Mouse (Mus musculus) kidney, postnatal 36 days (tissue): ENCODE measurements around the gene Dynlt1f.
A peak's percentile ranks its signal among the peaks of the same experiment; 100 is the strongest.
"Not testable (repeated sequence)": the region's sequence is repeated elsewhere in the genome, so short reads cannot be mapped to it uniquely, and the experiment has no call there.

ENCODE experiments used
- DNase-seq, 2 experiments: peaks; one replicate each; pipeline ENCODE4 v3.0.0; 2021 to 2022; ENCODE audit warnings: mixed read lengths in 2 of 2

Dynlt1f gene

GRCm38 (mm10) chr17:6660589-6660988 lies 4.9 kb upstream of the Dynlt1f start:
- not testable (repeated sequence) for DNase-seq

- not testable (repeated sequence) for DNase-seq
Measured at GRCm38 (mm10) chr17:6658801-6659200, 3.1 kb upstream of the Dynlt1f start, which contains the start of gene Sytl3. Gene Sytl3 (plus strand): TSS chr17:6659093.

GRCm38 (mm10) chr17:6656471-6656870 lies 771 bp upstream of the Dynlt1f start:
- DNase-seq, result not testable (repeated sequence)

GRCm38 (mm10) chr17:6655087-6655511 lies 601 bp downstream of the Dynlt1f start:
- DNase-seq, result peak; percentile 58 to 71

GRCm38 (mm10) chr17:6653341-6653946 lies 2.3 kb downstream of the Dynlt1f start:
- DNase-seq, result not testable (repeated sequence)

GRCm38 (mm10) chr17:6650904-6651565 lies 4.7 kb downstream of the Dynlt1f start:
- DNase-seq, result not testable (repeated sequence)

DNA sequence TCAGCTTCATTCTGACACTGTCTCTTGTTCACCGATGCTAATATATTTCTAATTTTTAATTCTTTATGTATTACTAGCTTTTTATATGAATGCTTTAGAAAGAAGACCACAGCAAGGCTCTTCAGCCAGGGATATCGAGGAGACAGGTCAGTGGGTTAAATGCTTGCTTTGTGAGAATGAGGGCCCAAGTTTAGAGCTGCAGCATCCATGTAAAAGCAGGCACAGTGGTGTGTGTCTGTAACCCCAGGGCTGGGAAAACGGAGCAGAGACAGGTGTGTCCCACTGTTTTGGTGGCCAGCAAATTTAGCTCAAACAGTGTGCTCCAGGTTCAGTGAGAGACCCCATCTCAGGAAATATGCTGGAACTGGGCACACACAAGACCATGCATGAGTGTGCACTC lies 8.2 kb downstream of the Dynlt1f start:
- DNase-seq, result not testable (repeated sequence)

- not testable (repeated sequence) for DNase-seq
Measured at GRCm38 (mm10) chr17:6646841-6647240, 8.9 kb downstream of the Dynlt1f start.

DNA sequence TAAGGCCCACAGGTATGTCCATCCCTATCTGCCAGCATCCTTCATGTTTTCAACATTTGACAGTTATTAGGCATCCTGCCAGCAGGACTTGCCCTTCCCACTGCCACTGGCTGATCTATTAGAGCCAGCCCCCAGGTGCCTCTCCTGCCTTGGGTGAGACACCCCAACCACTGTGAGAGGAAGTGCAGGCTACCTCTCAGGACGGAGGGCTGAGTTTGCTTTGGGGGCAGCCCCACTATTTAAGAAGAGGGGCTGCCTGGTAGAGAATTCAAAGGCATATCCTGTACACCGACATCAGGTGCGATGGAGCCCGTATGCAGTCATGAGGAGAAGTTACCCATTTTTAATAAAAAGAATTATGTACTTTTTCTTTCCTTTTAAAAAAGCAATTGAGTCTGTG lies 10.0 kb downstream of the Dynlt1f start:
- DNase-seq, result not testable (repeated sequence)

DNA sequence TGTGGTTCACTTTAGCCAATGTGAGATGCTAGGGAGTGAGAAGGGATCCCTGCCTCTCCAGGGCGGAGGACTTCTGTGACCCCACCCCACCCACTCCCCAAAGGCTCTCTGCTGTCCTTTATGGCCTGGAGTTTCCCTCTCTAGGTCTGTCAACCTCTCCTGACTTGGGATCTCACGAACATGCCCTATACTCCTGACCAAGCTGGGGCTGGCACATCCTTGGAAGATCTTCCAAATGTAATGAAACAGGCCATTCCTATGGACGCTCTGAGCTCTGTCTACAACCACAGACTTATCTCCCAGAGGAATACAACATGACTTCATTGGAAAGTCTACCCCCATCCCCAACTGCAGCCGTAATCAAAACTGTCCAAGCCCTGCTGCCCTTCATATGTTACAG lies 11.0 kb downstream of the Dynlt1f start:
- DNase-seq, result not testable (repeated sequence)

GRCm38 (mm10) chr17:6644210-6644609 lies 11.5 kb downstream of the Dynlt1f start:
- DNase-seq, result not testable (repeated sequence)

DNA sequence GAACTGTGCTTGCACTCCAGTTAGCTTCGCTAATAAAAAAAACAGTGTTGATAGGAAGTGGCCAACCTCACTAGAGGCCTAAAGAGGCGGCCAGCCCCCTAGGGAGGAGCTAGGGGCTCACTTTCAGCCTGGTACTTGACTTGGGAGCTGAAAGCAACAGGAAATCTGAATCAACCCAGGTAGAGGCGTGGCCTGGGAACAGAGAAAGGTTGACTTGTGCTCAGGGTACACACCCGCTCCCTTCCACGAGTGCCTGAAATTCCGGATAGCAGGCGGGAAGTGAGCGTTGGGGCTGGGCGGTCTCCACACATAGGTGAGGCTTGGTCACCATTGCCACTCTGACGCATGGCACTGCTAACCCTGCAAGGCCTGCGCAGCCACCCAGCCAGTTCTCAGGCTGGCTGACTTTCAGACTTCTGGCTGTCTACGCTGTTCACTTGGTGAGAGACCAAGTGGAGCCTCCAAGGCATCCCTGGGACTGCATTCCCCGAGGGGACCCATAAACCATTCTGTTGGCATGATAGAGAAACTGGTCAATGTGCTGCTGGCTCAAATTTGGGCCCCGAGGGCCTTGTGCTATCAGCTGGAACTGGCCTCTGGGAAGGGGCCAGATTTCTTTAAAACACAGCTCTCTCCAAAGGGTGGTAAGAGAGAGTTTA lies 14.8 kb downstream of the Dynlt1f start:
- not testable (repeated sequence) for DNase-seq

DNA sequence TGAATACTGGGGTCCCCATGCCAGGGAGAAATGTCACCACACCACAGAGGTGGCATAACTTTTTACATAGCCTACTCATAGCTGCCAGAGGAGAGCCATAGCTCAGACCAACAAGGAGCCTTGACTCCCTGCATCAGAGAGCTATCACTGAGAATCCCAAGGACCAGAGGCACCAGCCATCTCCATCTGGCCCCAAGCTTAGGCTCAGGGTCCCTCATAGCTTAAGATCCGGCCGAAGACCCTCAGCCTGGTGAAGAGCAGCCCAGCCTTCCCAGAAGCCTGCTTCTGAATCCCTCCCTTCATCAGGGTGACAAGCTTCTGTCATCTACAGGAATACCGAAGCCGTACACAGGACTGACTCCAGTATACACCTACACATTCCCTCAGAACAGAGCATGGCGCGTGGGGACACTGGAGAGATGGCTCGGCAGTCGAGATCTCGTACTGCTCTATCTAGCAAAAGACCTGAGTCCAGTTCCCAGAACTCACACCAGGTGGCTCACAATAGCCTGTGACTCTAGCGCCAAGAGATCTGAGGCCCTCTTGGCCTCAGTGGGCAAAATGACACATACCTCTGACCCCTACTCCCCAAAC lies 15.6 kb downstream of the Dynlt1f start:
- DNase-seq, result not testable (repeated sequence)

DNA sequence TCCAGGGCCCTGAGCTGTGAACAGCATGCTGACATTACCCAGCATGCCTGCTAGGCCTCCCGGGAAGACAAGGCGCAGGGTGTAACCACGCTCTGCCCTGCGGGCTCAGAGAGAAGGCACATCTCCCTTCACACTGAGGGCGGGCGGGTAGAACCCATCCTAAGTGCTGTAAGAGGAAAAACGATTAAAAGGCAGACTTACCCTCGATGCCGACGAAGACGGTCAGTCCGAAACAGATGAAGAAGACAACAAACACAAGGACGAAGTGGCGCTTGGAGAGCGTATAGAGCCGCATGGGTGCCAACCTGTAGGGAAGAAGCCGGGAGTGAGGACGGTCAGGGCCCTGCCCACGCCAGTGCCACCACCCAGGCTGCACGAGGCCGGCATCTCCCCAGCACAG lies 16.2 kb downstream of the Dynlt1f start:
- DNase-seq, result not testable (repeated sequence)

DNA sequence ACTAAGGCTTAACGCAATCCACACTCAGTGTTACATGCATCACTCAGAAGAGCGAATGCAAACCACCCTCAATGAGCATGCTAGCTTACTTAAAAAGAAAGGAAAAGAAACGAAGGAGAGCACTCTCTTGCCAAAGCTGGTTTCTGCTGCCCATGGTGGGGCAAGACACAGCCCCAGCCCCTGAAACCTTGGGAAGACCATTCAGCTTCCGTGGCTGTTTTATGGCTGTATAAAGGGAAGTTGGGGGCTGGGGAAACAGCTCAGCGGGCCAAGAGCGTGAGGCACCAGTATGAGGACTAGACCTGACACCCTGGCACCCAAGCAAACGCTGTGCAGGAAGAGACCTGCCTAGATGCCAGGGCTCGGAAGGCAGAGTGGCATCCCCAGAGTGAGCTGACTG lies 17.3 kb downstream of the Dynlt1f start:
- not testable (repeated sequence) for DNase-seq

DNA sequence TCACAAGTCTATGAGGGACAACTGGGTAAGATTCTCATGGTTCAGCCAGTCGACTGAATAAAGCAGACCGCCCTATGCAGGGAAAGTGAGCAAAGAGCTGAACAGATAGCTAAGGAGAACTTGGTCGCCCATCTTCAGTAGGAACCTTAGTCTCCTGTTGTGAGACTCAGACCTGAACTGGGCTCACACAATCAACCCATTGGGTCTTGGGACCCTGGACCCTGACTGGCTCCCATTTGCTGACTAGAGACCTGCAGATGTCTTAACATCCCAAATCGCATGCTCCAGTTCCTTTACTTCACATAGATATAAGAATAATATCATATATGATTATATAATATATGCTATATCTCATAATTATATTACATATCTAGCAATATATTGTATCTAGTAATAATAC lies 18.3 kb downstream of the Dynlt1f start:
- not testable (repeated sequence) for DNase-seq

DNA sequence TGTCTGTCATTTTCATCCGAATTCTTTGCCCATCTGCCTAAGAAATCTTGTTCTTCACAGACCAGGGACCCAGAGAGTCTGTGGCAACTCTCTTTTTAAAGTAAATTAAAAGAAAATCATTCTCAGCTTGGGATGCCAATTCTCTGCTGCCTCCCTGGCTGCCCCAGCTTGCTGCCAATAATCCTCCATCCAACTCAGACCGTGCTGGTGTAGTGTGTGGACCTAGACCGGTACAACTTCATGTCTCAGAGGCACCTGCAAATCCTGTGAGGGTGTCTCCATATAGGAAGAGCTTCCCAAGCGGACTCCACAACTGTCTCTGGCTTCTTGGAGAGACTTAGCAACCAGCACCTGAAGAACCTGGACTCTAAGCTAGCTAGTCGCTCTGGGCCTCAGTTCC lies 18.8 kb downstream of the Dynlt1f start:
- DNase-seq, result no peak

- not testable (repeated sequence) for DNase-seq
Measured at GRCm38 (mm10) chr17:6635781-6636180, 19.9 kb downstream of the Dynlt1f start.

DNA sequence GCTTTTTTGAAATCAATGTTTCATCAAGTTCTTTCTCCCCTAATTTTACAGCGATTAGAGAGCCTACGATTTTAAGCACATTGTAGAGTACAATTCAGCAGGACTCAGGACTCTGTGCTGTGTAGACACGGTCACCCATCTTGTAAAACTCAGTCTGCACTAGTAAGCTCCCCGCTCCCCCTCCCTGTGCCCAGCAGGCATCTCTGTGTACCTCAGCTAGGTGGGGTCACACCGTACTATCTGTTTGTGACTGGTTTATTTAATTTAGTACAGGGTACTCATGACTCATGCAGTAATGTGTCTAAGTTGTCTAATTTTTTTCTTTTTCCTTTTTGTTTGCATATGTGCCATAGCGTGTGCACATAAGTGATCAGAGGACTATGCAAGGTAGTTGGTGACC lies 22.9 kb downstream of the Dynlt1f start:
- not testable (repeated sequence) for DNase-seq

- DNase-seq, result not testable (repeated sequence)
Measured at GRCm38 (mm10) chr17:6630398-6630797, 25.3 kb downstream of the Dynlt1f start.

DNA sequence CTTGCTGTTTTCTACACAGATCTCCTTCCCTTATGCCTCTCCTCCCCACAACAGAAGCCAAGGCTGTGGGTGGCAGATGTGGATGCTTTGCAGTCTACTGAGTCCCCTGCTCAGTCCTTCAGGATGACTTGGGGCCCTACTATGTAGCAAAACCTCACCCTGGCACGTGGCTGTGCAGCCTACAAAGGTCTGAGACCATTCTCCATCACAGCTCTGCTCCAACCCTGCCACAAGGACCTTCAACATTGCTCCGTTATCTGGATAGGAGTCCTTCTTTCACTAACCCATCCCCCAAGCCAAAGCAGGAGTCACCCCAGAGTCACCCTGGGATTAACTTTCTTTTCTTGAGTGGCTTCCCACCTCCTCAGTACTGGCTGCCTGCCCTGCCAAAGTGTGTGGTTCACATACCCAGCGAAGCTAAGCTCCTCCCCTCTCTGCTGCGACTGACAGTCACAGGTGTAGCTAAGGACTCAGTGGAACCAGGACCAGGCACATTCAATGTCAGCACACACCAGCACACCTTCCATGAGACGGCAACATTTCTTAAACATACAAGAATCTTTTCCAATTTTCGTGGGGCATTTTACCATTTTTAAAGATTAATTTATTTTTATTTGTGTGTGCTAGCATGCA lies 30.7 kb downstream of the Dynlt1f start:
- DNase-seq, result not testable (repeated sequence)

GRCm38 (mm10) chr17:6621976-6622375 lies 33.7 kb downstream of the Dynlt1f start:
- DNase-seq, result not testable (repeated sequence)
